ENCODE assay signal across 15 mouse cellular contexts in the genomic region with DNA sequence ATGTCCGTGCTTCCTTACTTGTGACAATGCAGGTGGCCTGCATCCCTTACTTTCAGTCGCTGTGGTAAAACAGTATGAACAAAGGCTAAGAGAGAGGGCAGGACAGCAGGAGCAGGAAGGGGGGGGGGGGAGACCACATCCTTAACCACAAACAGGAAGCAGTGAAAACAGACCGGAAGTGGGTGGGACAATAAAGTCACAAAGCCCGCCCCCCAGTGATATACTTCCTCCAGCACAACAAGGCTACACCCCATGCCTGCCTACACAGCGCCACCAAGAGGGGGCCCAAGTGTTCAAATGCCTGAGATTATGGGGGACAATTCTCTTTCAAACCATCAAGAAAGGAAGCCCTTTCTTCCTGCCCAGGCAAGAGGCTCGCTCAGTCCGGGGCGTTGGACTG.
DNase-seq lines count a peak whose midpoint lies in the region; ATAC-seq and TF ChIP-seq lines count a peak whose summit lies in the region.
"Had no signal": no experiment of that assay in that cellular context is flagged by ENCODE, and none has a peak within 500 bp of the region (broad histone marks: within the 10 kb centered on the region; RNA-seq: fewer than 3 reads in every experiment).

No protein-coding gene starts in this region.

- WGBS in hindbrain, postnatal 0 days, result 87% methylated on average over 8 of the region's 8 CpGs
- WGBS in hindbrain, embryonic 11.5 days, result 93% methylated on average over 8 of the region's 8 CpGs
- 88% methylated on average over 8 of the region's 8 CpGs for WGBS in forebrain, embryonic 13.5 days

- TF ChIP-seq CTCF in hindbrain, postnatal 0 days (IDR thresholded peaks at IDR 0.05; ENCODE audit: low read depth), result 0 out of 2 replicates have a peak, but pooled peaks have one; percentile 12

- no peaks in the 10 kb centered on the region; the same call in 1 of the 2 replicates for H3K9me3 ChIP-seq in hindbrain, postnatal 0 days (ENCODE audit: low read length)
- H3K9me3 ChIP-seq in hindbrain, embryonic 11.5 days (ENCODE audit: control insufficient read depth, low read length), result 0 out of 2 replicates have a peak, but pooled peaks cover 3% of the 10 kb centered on the region
- H3K9me3 ChIP-seq in forebrain, embryonic 13.5 days (replicated peaks), result 0 out of 2 replicates have a peak, but pooled peaks cover 3% of the 10 kb centered on the region
- H3K9me3 ChIP-seq: embryonic facial prominence, embryonic 13.5 days; liver, embryonic 12.5 days had no signal

- no peaks in the 10 kb centered on the region for H3K27me3 ChIP-seq in hindbrain, postnatal 0 days (ENCODE audit: insufficient read depth, low read length)
- H3K27me3 ChIP-seq in hindbrain, embryonic 11.5 days (ENCODE audit: control insufficient read depth, insufficient read depth, low read length), result no peaks in the 10 kb centered on the region
- H3K27me3 ChIP-seq in forebrain, embryonic 13.5 days, result peaks cover 6% of the 10 kb centered on the region; the same call in 1 of the 2 replicates
- H3K27me3 ChIP-seq: CH12.LX; embryonic facial prominence, embryonic 13.5 days; liver, embryonic 12.5 days; midbrain, embryonic 13.5 days had no signal

- H3K36me3 ChIP-seq in hindbrain, postnatal 0 days (ENCODE audit: insufficient read depth, low read length), result no peaks in the 10 kb centered on the region
- no peaks in the 10 kb centered on the region for H3K36me3 ChIP-seq in hindbrain, embryonic 11.5 days (ENCODE audit: control insufficient read depth, insufficient read depth, low read length)
- H3K36me3 ChIP-seq in forebrain, embryonic 13.5 days (ENCODE audit: poor library complexity, severe bottlenecking), result no peaks in the 10 kb centered on the region
- H3K36me3 ChIP-seq: embryonic facial prominence, embryonic 13.5 days; liver, embryonic 12.5 days; midbrain, embryonic 13.5 days had no signal

- H3K9ac ChIP-seq in hindbrain, postnatal 0 days (replicated peaks; ENCODE audit: low read length), result no peak overlapping the region
- H3K9ac ChIP-seq in hindbrain, embryonic 11.5 days (ENCODE audit: low read depth, low read length), result no peak overlapping the region
- H3K9ac ChIP-seq in forebrain, embryonic 13.5 days, result no peak overlapping the region
- H3K9ac ChIP-seq: embryonic facial prominence, embryonic 13.5 days; liver, embryonic 12.5 days; midbrain, embryonic 13.5 days had no signal

- H3K4me2 ChIP-seq in hindbrain, postnatal 0 days (ENCODE audit: low read depth, low read length), result no peak overlapping the region
- no peak overlapping the region for H3K4me2 ChIP-seq in hindbrain, embryonic 11.5 days (replicated peaks; ENCODE audit: low read depth, low read length)
- H3K4me2 ChIP-seq in forebrain, embryonic 13.5 days, result no peak overlapping the region
- H3K4me2 ChIP-seq: embryonic facial prominence, embryonic 13.5 days; liver, embryonic 12.5 days; midbrain, embryonic 13.5 days had no signal

- no peak overlapping the region for H3K4me3 ChIP-seq in hindbrain, postnatal 0 days (ENCODE audit: low read length)
- no peak overlapping the region for H3K4me3 ChIP-seq in hindbrain, embryonic 11.5 days (ENCODE audit: low read depth, low read length)
- H3K4me3 ChIP-seq in forebrain, embryonic 13.5 days, result no peak overlapping the region
- H3K4me3 ChIP-seq: embryonic facial prominence, embryonic 13.5 days; layer of hippocampus, adult 2 months; liver, embryonic 12.5 days; midbrain, embryonic 13.5 days had no signal

- ATAC-seq in hindbrain, postnatal 0 days, result no peak
- ATAC-seq in hindbrain, embryonic 11.5 days (ENCODE audit: low FRiP score), result no peak
- ATAC-seq in activated CD4-positive, CD25-positive, alpha-beta regulatory T cell, adult 4 months, result peak; percentile 49
- ATAC-seq in forebrain, embryonic 13.5 days, result no peak
- ATAC-seq: liver, embryonic 12.5 days; midbrain, embryonic 13.5 days had no signal

- no peaks in the 10 kb centered on the region for H3K4me1 ChIP-seq in hindbrain, postnatal 0 days (ENCODE audit: insufficient read depth, low read length)
- H3K4me1 ChIP-seq in hindbrain, embryonic 11.5 days (replicated peaks; ENCODE audit: control insufficient read depth, insufficient read depth, low read length), result no peaks in the 10 kb centered on the region
- H3K4me1 ChIP-seq in forebrain, embryonic 13.5 days, result peaks cover 10% of the 10 kb centered on the region; the same call in 1 of the 2 replicates
- H3K4me1 ChIP-seq: liver, embryonic 12.5 days had no signal

- H3K27ac ChIP-seq in hindbrain, postnatal 0 days, result no peak overlapping the region
- no peak overlapping the region for H3K27ac ChIP-seq in hindbrain, embryonic 11.5 days (ENCODE audit: low read depth, low read length)
- H3K27ac ChIP-seq in forebrain, embryonic 13.5 days, result no peak overlapping the region
- H3K27ac ChIP-seq: embryonic facial prominence, embryonic 13.5 days; layer of hippocampus, adult 2 months; liver, embryonic 12.5 days; midbrain, embryonic 13.5 days had no signal

- DNase-seq in hindbrain, postnatal 0 days (ENCODE audit: low spot score), result no peak
- no peak for DNase-seq in hindbrain, embryonic 11.5 days (ENCODE audit: low spot score)
- DNase-seq in A20 (ENCODE audit: low read depth, low spot score), result peak; percentile 7
- DNase-seq in natural killer cell, adult 2 months (ENCODE audit: low spot score in 2 of 2), result peak; percentile 4 to 39
- DNase-seq in ovary, postnatal 36 days (ENCODE audit: low spot score), result no peak
- DNase-seq in left cerebral cortex, adult 9 months (ENCODE audit: low spot score in 2 of 2), result no peak
- DNase-seq: adrenal gland, adult 8-10 months; cerebellum, adult 11 months had no signal

Comparison
In these comparisons a context has a peak if more than half of its experiments do, and no peak if none do; other contexts are left out.
1. DNase-seq: peak in A20 (single experiment) and natural killer cell, adult 2 months (2 of 2); none in hindbrain, postnatal 0 days (single experiment), hindbrain, embryonic 11.5 days (single experiment), ovary, postnatal 36 days (single experiment) and left cerebral cortex, adult 9 months (0 of 2).